Mouse (Mus musculus) cerebellum, adult 2 months (tissue): ENCODE results near the gene Pdcd2l. TPM values are rescaled to one million over a fixed set of nuclear protein-coding genes. Genes with fewer than 3 reads are reported as not detected.
"Not testable (repeated sequence)": the region's sequence is repeated elsewhere in the genome, so short reads cannot be mapped to it uniquely, and the experiment has no call there.

ENCODE experiments used
- DNase-seq, 2 experiments: peaks; one replicate each; pipeline ENCODE4 v3.0.0; 2021
- H3K27ac ChIP-seq: fragments of 200-500 bp; 2 replicates; pipeline ENCODE4 v1.5.1; 2012; ENCODE audit warnings: low read length, control low read depth, inconsistent platforms; ENCODE audit not compliant: insufficient read depth
- H3K27me3 ChIP-seq: fragments of 200-500 bp; 2 replicates; pipeline ENCODE4 v1.6.1; 2012; ENCODE audit warnings: inconsistent platforms, mild to moderate bottlenecking, low read length, moderate library complexity; ENCODE audit not compliant: control insufficient read depth, insufficient read depth
- H3K4me1 ChIP-seq: fragments of 200-500 bp; 2 replicates; pipeline ENCODE4 v1.6.1; 2011; ENCODE audit warnings: low read length; ENCODE audit not compliant: control insufficient read depth, insufficient read depth
- H3K4me3 ChIP-seq: fragments of 200-500 bp; replicated peaks from 2 replicates; pipeline ENCODE3; 2011; ENCODE audit warnings: mild to moderate bottlenecking, low read depth, low read length, control low read depth; ENCODE audit not compliant: insufficient read depth
- CTCF ChIP-seq: fragments of 200-500 bp; IDR thresholded peaks from 2 replicates; pipeline ENCODE4 v1.5.1; 2011; ENCODE audit warnings: low read depth, mild to moderate bottlenecking, control low read depth, low read length, moderate library complexity, borderline replicate concordance; ENCODE audit not compliant: insufficient read depth
- POLR2A ChIP-seq: fragments of 200-500 bp; IDR thresholded peaks from 2 replicates; pipeline ENCODE4 v1.6.1; 2011; ENCODE audit warnings: low read length, control low read depth, borderline replicate concordance; ENCODE audit not compliant: insufficient read depth
- WGBS: fragments of 180-500 bp; shearing (Covaris S2); methylation state at CpG from one replicate; pipeline ENCODE4 v1.1.7; 2018; 5-methylcytosine and 5-hydroxymethylcytosine counted together
- polyA plus RNA-seq: library from polyadenylated mRNA; depleted of rRNA; stranded (reverse); fragments of >200 nt; gene quantifications from 2 replicates; pipeline ENCODE4 v1.2.3, GENCODE M21; 2012

The Pdcd2l gene
- polyA plus RNA-seq, 1 experiment, result 40.0 TPM

DNA sequence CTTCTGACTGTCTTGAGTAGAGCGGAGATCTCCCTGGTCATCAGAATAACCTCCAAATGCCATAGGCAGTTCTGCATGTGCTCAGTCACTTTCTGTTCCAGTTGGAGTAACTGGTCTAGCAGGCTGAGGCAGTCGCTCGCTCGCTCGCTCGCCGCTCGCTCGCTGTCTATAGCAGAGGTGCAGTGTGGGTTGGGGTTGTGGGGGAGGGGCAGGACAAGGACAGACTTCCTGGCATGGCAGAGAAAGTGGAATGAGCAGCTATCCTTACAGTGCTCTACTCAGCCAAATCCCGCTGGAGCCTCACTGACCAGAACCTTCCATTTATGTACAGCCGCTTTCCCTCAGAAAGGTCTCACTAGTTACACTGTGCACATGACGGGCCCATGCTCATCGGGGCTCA is 13.1 kb downstream of the Pdcd2l start:
- peaks cover 15% of the 10 kb centered on the region for H3K4me1 ChIP-seq
- no peaks in the 10 kb centered on the region for H3K27me3 ChIP-seq
- no peak overlapping the region for H3K27ac ChIP-seq
- DNase-seq, result no peak
- TF ChIP-seq CTCF (no peak), POLR2A (no peak)
- WGBS, result 91% methylated on average over 13 of the region's 13 CpGs
- H3K4me3 ChIP-seq, result no peak overlapping the region

DNA sequence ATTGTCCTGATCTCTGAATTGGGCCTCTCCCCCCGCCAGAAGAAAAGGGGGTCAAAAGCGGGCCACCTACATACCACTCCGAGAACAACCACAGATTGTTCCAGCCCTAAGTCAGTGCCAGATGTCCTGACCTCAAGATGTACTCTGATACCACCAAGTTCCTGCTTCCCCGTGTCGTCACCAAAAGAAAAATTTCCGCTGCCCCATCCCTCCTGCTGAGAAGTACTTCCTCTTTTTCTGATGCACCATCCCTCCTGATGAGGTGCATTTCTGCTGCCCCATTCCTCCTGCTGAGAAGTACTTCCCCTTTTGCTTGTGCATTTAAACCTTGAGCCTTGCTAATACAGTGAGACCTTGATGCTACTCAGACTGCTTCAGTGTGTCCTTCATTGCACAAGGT is 20.2 kb downstream of the Pdcd2l start:
- 68% methylated on average over 6 of the region's 6 CpGs for WGBS
- not testable (repeated sequence) for H3K4me3 ChIP-seq, H3K27ac ChIP-seq, H3K4me1 ChIP-seq, H3K27me3 ChIP-seq, DNase-seq

DNA sequence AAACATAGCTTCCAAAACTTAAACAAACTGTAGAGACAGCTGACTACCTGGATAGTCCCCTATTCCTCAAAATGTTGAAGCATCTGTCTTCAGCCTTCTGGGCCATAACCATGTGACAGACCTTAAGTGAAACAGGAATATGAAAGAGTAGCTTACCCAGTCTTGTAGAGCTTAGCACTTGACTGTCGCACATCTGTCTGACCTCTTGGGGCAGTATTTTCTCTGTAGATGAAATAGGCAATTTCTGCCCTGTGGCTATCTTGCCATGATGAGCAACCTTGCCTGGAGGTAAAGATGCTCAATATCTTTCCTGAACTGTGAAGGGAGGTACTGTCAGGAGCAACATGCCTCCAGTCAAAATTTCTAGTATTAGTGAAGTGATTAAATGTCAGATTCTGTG is 24.2 kb downstream of the Pdcd2l start:
- no peak for DNase-seq
- Histone ChIP-seq H3K4me1 (no peaks in the 10 kb centered on the region), H3K27ac (no peak overlapping the region), H3K4me3 (no peak overlapping the region), H3K27me3 (no peaks in the 10 kb centered on the region)
- 55% methylated on average over 1 of the region's 1 CpGs for WGBS
- TF ChIP-seq CTCF, result no peak
- no peak for TF ChIP-seq POLR2A

DNA sequence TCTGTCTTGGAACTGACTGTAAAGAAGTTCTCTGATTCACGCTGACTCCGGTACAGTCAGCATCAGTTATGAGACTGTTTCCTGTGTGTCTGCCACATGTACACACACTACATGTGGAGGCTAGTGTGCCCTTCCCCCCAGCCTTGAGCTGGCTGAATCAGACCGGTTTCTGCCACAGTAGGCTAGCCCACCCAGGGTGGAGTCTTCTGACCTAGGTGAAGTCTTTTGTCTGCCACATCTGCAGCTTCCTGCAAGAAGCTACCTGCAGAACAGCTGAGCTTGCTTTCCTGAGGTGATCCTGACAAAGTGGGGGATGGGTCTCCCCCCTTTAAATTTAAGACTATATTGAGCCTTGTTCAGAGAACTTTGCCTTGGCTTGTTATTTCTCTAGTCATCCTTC is 27.0 kb downstream of the Pdcd2l start, which contains the start of gene Uba2:
Gene Uba2 (minus strand): TSS at position 146 of the 400 bp plus-strand sequence.
- WGBS, result 83% methylated on average over 3 of the region's 3 CpGs
- Histone ChIP-seq H3K4me3 (peak within 1 kb of the TSS; percentile 90), H3K27me3 (no peaks in the 10 kb centered on the region), H3K4me1 (peaks cover 2% of the 10 kb centered on the region; the same call in 1 of the 2 replicates), H3K27ac (no peak within 1 kb of the TSS)
- no peak for DNase-seq
- no peak for TF ChIP-seq POLR2A
- TF ChIP-seq CTCF, result no peak

DNA sequence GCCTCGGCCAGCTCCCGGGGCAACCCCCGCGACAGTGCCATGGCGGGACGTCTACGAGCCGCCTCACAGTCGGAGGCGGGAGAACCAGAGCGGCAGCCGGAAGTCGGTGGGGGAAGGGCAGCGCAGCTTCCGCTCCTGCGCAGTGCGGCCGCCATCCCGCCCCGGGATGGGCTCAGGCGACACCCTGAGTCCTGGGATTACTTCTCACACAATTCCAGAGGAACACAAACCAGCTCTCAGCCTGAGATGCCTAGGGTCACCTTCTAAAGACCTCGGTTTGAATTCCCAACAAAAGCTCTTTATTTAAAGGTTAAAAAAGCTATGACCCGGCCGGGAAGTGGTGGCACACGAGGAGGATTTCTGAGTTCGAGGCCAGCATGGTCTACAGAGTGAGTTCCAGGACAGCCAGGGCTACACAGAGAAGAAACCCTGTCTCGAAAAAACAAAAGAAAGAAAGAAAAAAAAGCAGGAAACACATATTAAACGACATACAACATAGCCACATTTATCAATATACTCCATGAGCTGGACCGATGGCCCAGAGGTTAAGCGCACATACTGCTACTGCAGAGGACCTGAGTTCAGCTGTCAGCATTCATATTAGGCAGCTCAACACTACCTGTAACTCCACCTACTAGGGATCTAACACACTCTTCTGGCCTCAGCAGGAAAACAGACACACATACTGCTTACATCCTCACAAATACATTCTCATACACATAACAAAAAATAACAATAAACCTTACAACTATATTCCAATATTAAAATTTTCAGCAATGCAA is 27.8 kb downstream of the Pdcd2l start:
- Histone ChIP-seq H3K4me1 (peaks cover 2% of the 10 kb centered on the region; the same call in 1 of the 2 replicates), H3K27ac (peak overlapping the region; percentile 15), H3K27me3 (no peaks in the 10 kb centered on the region), H3K4me3 (peak overlapping the region; percentile 90)
- TF ChIP-seq POLR2A (peak; percentile 89), CTCF (no peak)
- 9% methylated on average over 30 of the region's 30 CpGs for WGBS
- DNase-seq, result peak; percentile 92 to 95

GRCm38 (mm10) chr7:34167766-34168469 is 28.5 kb downstream of the Pdcd2l start:
- H3K27ac ChIP-seq, result peak overlapping the region; percentile 15
- TF ChIP-seq CTCF, result no peak
- TF ChIP-seq POLR2A, result no peak
- no peaks in the 10 kb centered on the region for H3K27me3 ChIP-seq
- WGBS, result under 1% methylated on average over 54 of the region's 54 CpGs
- peaks cover 2% of the 10 kb centered on the region; the same call in 1 of the 2 replicates for H3K4me1 ChIP-seq
- DNase-seq, result no peak
- peak overlapping the region; percentile 90 for H3K4me3 ChIP-seq

DNA sequence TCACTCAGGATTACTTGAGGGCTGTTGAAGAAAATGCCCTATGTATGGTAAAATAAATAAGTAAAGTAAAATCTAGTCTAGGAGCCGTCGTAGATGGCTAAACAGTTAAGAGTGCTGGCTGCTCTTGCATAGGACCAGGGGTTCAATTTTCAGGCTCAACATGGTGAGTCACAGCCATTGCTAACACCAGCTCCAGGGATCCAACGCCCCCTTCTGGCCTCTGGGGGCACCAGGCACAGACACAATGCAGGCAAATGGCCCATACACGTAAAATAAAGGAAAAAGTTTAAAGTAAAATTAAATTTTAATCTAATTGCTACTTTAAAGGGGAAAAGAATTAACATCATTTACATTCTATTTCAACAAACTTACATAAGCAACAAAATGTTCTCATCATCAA is 29.6 kb downstream of the Pdcd2l start:
- WGBS, result 46% methylated on average over 4 of the region's 4 CpGs
- TF ChIP-seq POLR2A (no peak), CTCF (peak; percentile 35; the same call in 1 of the 2 replicates)
- Histone ChIP-seq H3K4me1 (peaks cover 2% of the 10 kb centered on the region; the same call in 1 of the 2 replicates), H3K4me3 (peak overlapping the region; percentile 29), H3K27ac (no peak overlapping the region), H3K27me3 (no peaks in the 10 kb centered on the region)
- DNase-seq, result peak in 1 of 2 experiments; percentile 11

- DNase-seq, result no peak
- WGBS, result 59% methylated on average over 3 of the region's 3 CpGs
- Histone ChIP-seq H3K4me1 (peaks cover 2% of the 10 kb centered on the region; the same call in 1 of the 2 replicates), H3K4me3 (no peak overlapping the region), H3K27me3 (no peaks in the 10 kb centered on the region), H3K27ac (no peak overlapping the region)
- TF ChIP-seq POLR2A (no peak), CTCF (no peak)
Measured at GRCm38 (mm10) chr7:34165999-34166398, 30.5 kb downstream of the Pdcd2l start.

GRCm38 (mm10) chr7:34164671-34165070 is 31.8 kb downstream of the Pdcd2l start:
- no peaks in the 10 kb centered on the region for H3K27me3 ChIP-seq
- TF ChIP-seq POLR2A (no peak), CTCF (no peak)
- WGBS, result 86% methylated on average over 7 of the region's 7 CpGs
- H3K4me3 ChIP-seq, result no peak overlapping the region
- H3K4me1 ChIP-seq, result peaks cover 2% of the 10 kb centered on the region; the same call in 1 of the 2 replicates
- DNase-seq, result no peak
- no peak overlapping the region for H3K27ac ChIP-seq
